Mouse (Mus musculus): ENCODE results near the gene 4931414P19Rik. TPM values are rescaled to one million over a fixed set of nuclear protein-coding genes. Genes with fewer than 3 reads are reported as not detected.

The 4931414P19Rik gene
- 5.8 and 9.9 TPM in 2 replicates for total RNA-seq (2014; fragmentation: Nextera tagmentation)
- 3.6 and 4.3 TPM in 2 replicates for total RNA-seq (2017)

GRCm38 (mm10) chr14:54605752-54606321, at the start of gene 4931414P19Rik:
4931414P19Rik (minus strand) TSS chr14:54605993.
- ATAC-seq (replicated peaks; ENCODE audit: poor library complexity, severe bottlenecking) = peak; percentile 61

GRCm38 (mm10) chr14:54653496-54653895, 47.7 kb upstream of the 4931414P19Rik start:
- ATAC-seq (replicated peaks; ENCODE audit: poor library complexity, severe bottlenecking) = peak; percentile 89

- no peak for ATAC-seq (replicated peaks; ENCODE audit: poor library complexity, severe bottlenecking)
Measured at GRCm38 (mm10) chr14:54652787-54653186, 47.0 kb upstream of the 4931414P19Rik start.

GRCm38 (mm10) chr14:54651556-54651955, 45.8 kb upstream of the 4931414P19Rik start:
- no peak for ATAC-seq (replicated peaks; ENCODE audit: poor library complexity, severe bottlenecking)

GRCm38 (mm10) chr14:54650621-54651454, 45.0 kb upstream of the 4931414P19Rik start:
- peak; percentile 67 for ATAC-seq (replicated peaks; ENCODE audit: poor library complexity, severe bottlenecking)

- no peak for ATAC-seq (replicated peaks; ENCODE audit: poor library complexity, severe bottlenecking)
Measured at GRCm38 (mm10) chr14:54647900-54648299, 42.1 kb upstream of the 4931414P19Rik start.

GRCm38 (mm10) chr14:54646898-54647636, 41.3 kb upstream of the 4931414P19Rik start:
- ATAC-seq (replicated peaks; ENCODE audit: poor library complexity, severe bottlenecking) = no peak

DNA sequence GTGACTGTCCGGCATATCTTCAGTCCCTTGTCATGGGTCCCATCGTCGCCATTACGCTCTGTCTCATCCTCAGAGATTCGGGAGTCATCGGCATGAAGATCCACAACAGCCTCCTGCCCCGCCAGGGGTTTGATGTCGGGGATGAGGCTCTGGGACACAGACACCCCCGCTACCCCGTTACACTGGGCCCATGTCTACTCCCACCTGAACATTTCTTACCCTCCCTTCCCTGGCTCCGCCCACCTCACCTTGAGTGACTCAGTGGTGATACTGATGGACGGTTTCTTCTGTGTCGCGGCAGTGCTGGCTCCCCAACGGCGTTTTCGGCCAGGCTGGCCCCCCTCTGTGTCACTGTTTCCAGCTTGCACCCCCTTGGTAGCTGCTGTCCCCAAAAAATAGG, 40.7 kb upstream of the 4931414P19Rik start:
- ATAC-seq (replicated peaks; ENCODE audit: poor library complexity, severe bottlenecking) = no peak

DNA sequence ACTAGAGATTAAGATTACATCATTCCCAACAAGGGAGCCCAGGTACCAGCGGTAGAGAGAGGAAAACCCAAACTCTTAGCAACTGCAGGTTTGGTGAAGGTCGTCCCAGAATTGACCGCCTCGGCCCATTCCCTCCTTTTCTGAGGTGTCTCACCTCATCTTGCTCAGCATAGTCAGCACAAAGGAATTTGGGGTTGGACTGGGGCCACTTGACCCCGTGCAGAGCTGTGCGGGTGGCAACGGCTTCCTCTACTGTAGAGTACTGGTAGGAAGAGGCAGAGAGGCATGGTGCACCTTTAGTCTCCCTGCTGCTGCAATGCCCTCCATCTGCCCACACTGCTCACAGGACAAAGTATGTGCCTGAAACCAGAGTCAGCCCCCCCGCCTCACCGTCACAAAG, 38.5 kb upstream of the 4931414P19Rik start:
- ATAC-seq (replicated peaks; ENCODE audit: poor library complexity, severe bottlenecking) = no peak

DNA sequence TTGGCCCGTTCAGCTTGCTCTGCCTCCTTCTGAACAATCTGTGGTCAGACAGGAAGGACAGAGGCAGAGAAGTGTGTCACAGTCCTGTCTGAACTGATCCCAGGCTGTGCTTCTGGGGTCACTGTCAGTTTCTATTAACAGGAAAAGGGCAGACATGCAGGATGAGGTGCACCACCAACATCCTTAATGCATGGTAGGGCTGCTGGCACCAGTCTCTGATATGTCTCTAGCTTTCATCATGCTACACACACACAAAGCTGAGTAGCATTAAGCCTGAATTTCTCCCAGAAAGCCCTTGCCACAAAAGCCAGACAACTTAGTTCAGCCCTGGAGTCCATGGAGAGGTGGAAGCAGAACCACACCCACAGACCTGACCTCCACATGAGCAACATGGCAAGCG, 37.2 kb upstream of the 4931414P19Rik start:
- ATAC-seq (replicated peaks; ENCODE audit: poor library complexity, severe bottlenecking) = no peak

GRCm38 (mm10) chr14:54642224-54642944, 36.6 kb upstream of the 4931414P19Rik start:
- no peak for ATAC-seq (replicated peaks; ENCODE audit: poor library complexity, severe bottlenecking)

DNA sequence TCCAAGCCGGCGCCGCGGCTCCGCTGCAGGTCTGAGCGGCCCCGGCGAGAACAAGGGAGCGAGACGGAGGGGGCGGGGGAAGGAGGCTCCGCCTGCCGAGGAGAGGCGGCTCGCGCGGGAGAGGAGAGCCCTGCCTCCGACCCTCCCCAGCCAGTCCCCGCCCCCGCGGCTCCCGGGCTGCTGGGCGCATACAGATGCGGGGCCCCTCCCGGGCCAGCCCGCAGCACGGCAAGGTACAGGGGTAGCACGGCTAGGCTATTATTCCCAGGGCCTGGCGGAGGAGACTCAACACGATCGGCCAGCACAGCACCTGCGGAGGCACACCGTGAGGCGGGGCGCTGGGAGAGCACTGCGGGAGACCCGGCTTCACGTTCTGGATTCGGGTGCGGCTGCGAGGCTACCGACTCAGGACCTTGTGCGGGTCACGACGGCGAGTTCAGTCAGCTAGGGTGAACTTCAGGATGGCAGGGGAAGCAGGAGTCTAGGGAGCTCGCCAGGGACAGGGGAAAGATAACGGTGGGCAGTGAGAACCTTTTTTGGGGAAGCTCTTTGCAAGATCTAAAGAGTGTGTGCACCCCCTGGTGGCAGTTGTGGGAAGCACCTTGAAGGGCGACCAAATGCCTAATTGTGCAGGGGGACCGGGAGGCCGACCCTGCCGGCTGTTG, 35.6 kb upstream of the 4931414P19Rik start, which contains the start of gene Cdh24:
Gene Cdh24, minus strand, starts transcription at position 60 of the 665 bp plus-strand sequence.
- peak; percentile 83 for ATAC-seq (replicated peaks; ENCODE audit: poor library complexity, severe bottlenecking)

- ATAC-seq (replicated peaks; ENCODE audit: poor library complexity, severe bottlenecking) = no peak
Measured at GRCm38 (mm10) chr14:54640946-54641304, 35.1 kb upstream of the 4931414P19Rik start, which contains the start of gene Gm17606. Gm17606 (plus strand) TSS chr14:54640952.

DNA sequence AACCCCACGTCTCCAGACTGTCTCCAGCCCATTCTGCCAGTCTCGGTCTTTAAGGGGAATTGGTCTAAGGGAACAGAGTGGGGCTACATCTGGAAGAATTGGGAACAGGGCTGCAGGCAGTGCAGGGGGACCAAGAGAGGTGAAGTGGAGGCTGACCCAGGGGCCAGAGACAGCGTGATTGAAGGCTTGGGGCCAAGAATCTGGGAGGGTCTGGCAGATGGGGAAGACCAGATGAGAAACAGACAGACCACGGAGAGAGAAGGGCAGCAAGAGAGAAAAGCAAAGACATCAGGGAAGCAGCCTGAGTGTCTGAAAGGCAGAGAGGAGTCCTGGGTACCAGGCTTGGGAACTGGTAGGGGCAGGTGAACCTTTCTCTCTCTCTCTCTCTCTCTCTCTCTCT, 34.3 kb upstream of the 4931414P19Rik start:
- ATAC-seq (replicated peaks; ENCODE audit: poor library complexity, severe bottlenecking) = no peak

- ATAC-seq (replicated peaks; ENCODE audit: poor library complexity, severe bottlenecking) = no peak
Measured at GRCm38 (mm10) chr14:54638210-54638609, 32.4 kb upstream of the 4931414P19Rik start.

GRCm38 (mm10) chr14:54636954-54637353, 31.2 kb upstream of the 4931414P19Rik start:
- no peak for ATAC-seq (replicated peaks; ENCODE audit: poor library complexity, severe bottlenecking)

- ATAC-seq (replicated peaks; ENCODE audit: poor library complexity, severe bottlenecking) = no peak
Measured at GRCm38 (mm10) chr14:54634182-54634581, 28.4 kb upstream of the 4931414P19Rik start.

GRCm38 (mm10) chr14:54632252-54632651, 26.5 kb upstream of the 4931414P19Rik start:
- no peak for ATAC-seq (replicated peaks; ENCODE audit: poor library complexity, severe bottlenecking)

DNA sequence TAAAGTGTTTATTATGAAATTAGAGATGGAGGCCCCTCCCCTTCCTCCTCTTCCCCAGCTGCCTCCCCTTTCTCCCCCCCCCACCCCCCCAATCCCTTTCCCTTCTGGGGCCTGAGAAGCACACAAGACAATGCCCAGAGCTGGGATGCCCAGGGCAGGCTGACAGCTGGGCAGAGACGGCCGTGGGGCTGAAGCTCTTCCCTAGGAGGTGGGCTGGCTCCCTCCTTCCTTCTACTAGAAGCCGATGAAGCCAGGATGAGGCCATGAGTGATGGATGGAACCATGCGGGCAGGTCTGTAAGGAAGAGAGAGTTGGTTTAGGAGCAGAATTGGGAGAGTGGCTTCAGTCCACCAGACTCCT, 25.4 kb upstream of the 4931414P19Rik start:
- ATAC-seq (replicated peaks; ENCODE audit: poor library complexity, severe bottlenecking) = no peak
